Mouse (Mus musculus): ENCODE measurements around the gene Zdhhc19.

DNA sequence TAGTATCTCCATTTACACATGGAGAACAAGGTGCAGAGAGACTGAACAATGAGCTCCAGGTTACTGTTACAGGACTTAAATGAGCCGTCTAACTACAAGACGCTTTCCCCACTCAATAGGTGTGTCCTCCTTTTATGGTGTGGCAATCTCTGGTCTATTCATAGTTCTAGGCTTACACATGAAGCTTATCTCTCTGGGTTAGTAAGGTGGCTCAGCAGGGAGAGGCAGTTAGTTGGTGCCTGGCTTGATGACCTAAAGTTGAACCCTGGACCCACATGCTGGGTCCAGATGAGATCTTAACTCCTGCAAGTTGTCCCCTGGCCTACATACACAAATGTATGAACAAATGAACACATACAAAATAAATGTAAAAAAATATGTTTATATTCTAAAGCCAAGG, 32.6 kb upstream of the Zdhhc19 start:
- TF ChIP-seq POLR2A (IDR thresholded peaks at IDR 0.05; ENCODE audit: insufficient read depth, low read length) = no peak
- no peak for TF ChIP-seq EP300 (IDR thresholded peaks at IDR 0.05; ENCODE audit: insufficient read depth, low read depth, low read length)
- TF ChIP-seq CTCF (IDR thresholded peaks at IDR 0.05; ENCODE audit: low read depth, low read length) = no peak
